In the genomic region with DNA sequence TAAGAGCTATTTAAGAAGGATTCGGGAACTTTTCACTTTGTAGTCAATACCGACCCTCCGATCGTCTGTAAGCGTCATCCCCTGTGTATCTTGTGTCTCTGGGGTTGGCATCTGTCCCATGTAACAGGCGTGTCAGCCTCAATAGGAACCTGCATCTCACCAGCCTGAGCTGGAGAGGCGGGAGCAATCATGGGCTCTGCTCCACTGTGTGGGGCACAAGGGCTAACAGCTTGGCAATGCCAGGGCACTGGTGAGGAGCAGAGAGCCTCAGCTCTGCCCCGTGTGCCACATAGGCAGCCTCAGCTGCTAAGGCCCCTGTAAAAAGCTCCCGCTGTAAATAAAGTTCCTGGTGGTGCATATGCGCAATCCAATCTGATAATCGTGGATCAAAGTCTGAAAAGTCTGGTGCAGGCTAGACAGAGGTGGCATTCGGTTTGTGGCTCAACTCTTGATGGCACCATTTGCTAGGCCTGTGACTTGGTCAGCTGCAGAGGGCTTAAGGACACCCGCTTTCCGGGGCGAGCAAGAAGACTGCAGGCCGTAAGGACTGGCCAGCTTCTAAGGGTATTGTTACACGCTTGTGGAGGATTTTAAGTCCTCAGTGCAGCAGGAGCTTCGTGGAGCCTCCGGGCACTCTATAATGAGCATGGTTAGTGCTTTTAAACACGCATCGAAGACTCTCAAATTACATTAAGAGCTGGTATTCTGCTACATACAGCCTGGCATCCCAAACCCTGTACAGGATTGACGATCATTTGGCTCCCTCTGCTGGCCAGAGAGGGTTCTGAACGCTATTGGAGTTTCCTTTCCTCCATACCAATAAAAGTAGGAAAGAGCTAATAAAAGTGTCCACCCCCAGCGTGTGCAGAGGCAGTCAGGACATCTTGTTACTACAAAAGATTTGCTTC, we compare ENCODE assay signal across 8 mouse cellular contexts. TPM values are rescaled to one million over a fixed set of nuclear protein-coding genes. Genes with fewer than 3 reads are reported as not detected.
A peak's percentile ranks its signal among the peaks of the same experiment; 100 is the strongest.
DNase-seq lines count a peak whose midpoint lies in the region; ATAC-seq and TF ChIP-seq lines count a peak whose summit lies in the region.

No protein-coding gene starts in this region.

- no peak for TF ChIP-seq POLR2A in brain, embryonic 14.5 days (IDR thresholded peaks at IDR 0.05; ENCODE audit: borderline replicate concordance, extremely low read depth, insufficient read depth, insufficient read length, poor library complexity, severe bottlenecking)

- no peak overlapping the region for H3K9ac ChIP-seq in heart, embryonic 14.5 days (ENCODE audit: low read length)
- no peak overlapping the region for H3K9ac ChIP-seq in liver, embryonic 13.5 days
- H3K9ac ChIP-seq in neural tube, embryonic 12.5 days = 0 out of 2 replicates have a peak overlapping the region, but pooled peaks have one; percentile 6

- H3K27me3 ChIP-seq in heart, embryonic 14.5 days (ENCODE audit: control insufficient read depth, insufficient read depth, low read length) = no peaks in the 10 kb centered on the region
- peaks cover 34% of the 10 kb centered on the region for H3K27me3 ChIP-seq in liver, embryonic 13.5 days
- 0 out of 2 replicates have a peak, but pooled peaks cover 2% of the 10 kb centered on the region for H3K27me3 ChIP-seq in neural tube, embryonic 12.5 days (replicated peaks)

- peak; percentile 83 for ATAC-seq in erythroid progenitor cell, adult 5-6 weeks (replicated peaks; ENCODE audit: low FRiP score, poor library complexity, severe bottlenecking)
- no peak for ATAC-seq in heart, embryonic 14.5 days (ENCODE audit: insufficient number of reproducible peaks, insufficient read depth, low FRiP score, low read depth)
- peak; percentile 58; the same call in 1 of the 2 replicates for ATAC-seq in liver, embryonic 13.5 days (ENCODE audit: low read depth)
- ATAC-seq in neural tube, embryonic 12.5 days (ENCODE audit: low FRiP score, low read depth) = peak; percentile 87

- H3K4me2 ChIP-seq in heart, embryonic 14.5 days (ENCODE audit: low read length) = peak overlapping the region; percentile 55
- no peak overlapping the region for H3K4me2 ChIP-seq in liver, embryonic 13.5 days
- peak overlapping the region; percentile 32 for H3K4me2 ChIP-seq in neural tube, embryonic 12.5 days (replicated peaks)

- 51% methylated on average over 24 of the region's 24 CpGs for WGBS in heart, embryonic 14.5 days
- WGBS in liver, embryonic 13.5 days (ENCODE audit: insufficient replicate concordance) = 49% methylated on average over 24 of the region's 24 CpGs
- 47% methylated on average over 24 of the region's 24 CpGs for WGBS in neural tube, embryonic 12.5 days

- peaks cover 13 to 16% of the 10 kb centered on the region in 2 experiments for H3K4me1 ChIP-seq in heart, embryonic 14.5 days (ENCODE audit: control insufficient read depth in 2 of 2, insufficient read depth in 2 of 2, low read length in 2 of 2)
- peaks cover 9% of the 10 kb centered on the region for H3K4me1 ChIP-seq in liver, embryonic 13.5 days (replicated peaks)
- H3K4me1 ChIP-seq in neural tube, embryonic 12.5 days = peaks cover 18% of the 10 kb centered on the region

- no peaks in the 10 kb centered on the region for H3K9me3 ChIP-seq in heart, embryonic 14.5 days (ENCODE audit: control insufficient read depth, low read length)
- H3K9me3 ChIP-seq in liver, embryonic 13.5 days (replicated peaks) = no peaks in the 10 kb centered on the region
- no peaks in the 10 kb centered on the region for H3K9me3 ChIP-seq in neural tube, embryonic 12.5 days

- peak; percentile 71 for DNase-seq in CD4-positive helper T cell, adult 2 months (ENCODE audit: low read depth, low spot score)
- peak; percentile 93 for DNase-seq in brain, embryonic 14.5 days (ENCODE audit: low read depth)
- DNase-seq in kidney, postnatal 10 days = peak; percentile 90
- peak; percentile 66 for DNase-seq in liver, embryonic 13.5 days
- DNase-seq in telencephalon, adult 2 months (ENCODE audit: low read depth, low spot score) = peak; percentile 83

- peak overlapping the region in 1 of 2 experiments; percentile 1; a peak in 2 of 4 replicates for H3K4me3 ChIP-seq in heart, embryonic 14.5 days (ENCODE audit: control insufficient read depth in 1 of 2, insufficient read depth in 1 of 2, low read depth in 1 of 2, low read length in 2 of 2)
- no peak overlapping the region for H3K4me3 ChIP-seq in liver, embryonic 13.5 days (replicated peaks)
- H3K4me3 ChIP-seq in neural tube, embryonic 12.5 days = no peak overlapping the region

- peak; percentile 91 for TF ChIP-seq CTCF in brain, embryonic 14.5 days (IDR thresholded peaks at IDR 0.05; ENCODE audit: borderline replicate concordance, extremely low read depth, insufficient read depth, insufficient read length)

- no peak overlapping the region for H3K27ac ChIP-seq in heart, embryonic 14.5 days (replicated peaks in 1 of 2; ENCODE audit: control insufficient read depth in 1 of 2, insufficient read depth in 1 of 2, low read depth in 2 of 2, low read length in 2 of 2)
- no peak overlapping the region for H3K27ac ChIP-seq in liver, embryonic 13.5 days
- no peak overlapping the region for H3K27ac ChIP-seq in neural tube, embryonic 12.5 days

- no peaks in the 10 kb centered on the region for H3K36me3 ChIP-seq in heart, embryonic 14.5 days (ENCODE audit: control insufficient read depth, insufficient read depth, low read length)
- no peaks in the 10 kb centered on the region for H3K36me3 ChIP-seq in liver, embryonic 13.5 days
- no peaks in the 10 kb centered on the region for H3K36me3 ChIP-seq in neural tube, embryonic 12.5 days

RNA-seq across cellular contexts. Expression of a gene that starts 59.2 kb away (rescaled TPM):
- 51.2 and 61.3 TPM in 2 replicates for polyA plus RNA-seq in brain, embryonic 14.5 days (2012; rRNA removed)
- 18.0 and 19.8 TPM in 2 replicates for total RNA-seq in erythroid progenitor cell, adult 5-6 weeks (2015; ENCODE audit: low replicate concordance)
- total RNA-seq in erythroid progenitor cell, adult 5-6 weeks (2017; ENCODE audit: low replicate concordance) = 31.3 and 33.8 TPM in 2 replicates
- 13.3 and 16.8 TPM in 2 replicates for polyA plus RNA-seq in heart, embryonic 14.5 days (2014; fragmentation: Nextera tagmentation; extraction: Ambion mirVana)
- polyA plus RNA-seq in liver, embryonic 13.5 days (2015; fragmentation: Nextera tagmentation; extraction: Ambion mirVana) = 17.3 and 18.4 TPM in 2 replicates
- 95.8 TPM in 2 replicates for polyA plus RNA-seq in neural tube, embryonic 12.5 days (2016; fragmentation: Nextera tagmentation; extraction: Ambion mirVana)
